Mouse (Mus musculus): ENCODE data around the gene Gbx2.

The Gbx2 gene

GRCm38 (mm10) chr1:89902236-89902635 is 28.7 kb downstream of the Gbx2 start:
- DNase-seq, result no peak

GRCm38 (mm10) chr1:89901381-89901780 is 29.6 kb downstream of the Gbx2 start:
- DNase-seq, result no peak

GRCm38 (mm10) chr1:89899761-89900445 is 31.1 kb downstream of the Gbx2 start:
- no peak for DNase-seq

- DNase-seq, result no peak
Observed at GRCm38 (mm10) chr1:89899036-89899435, 31.9 kb downstream of the Gbx2 start.

- no peak for DNase-seq
Observed at GRCm38 (mm10) chr1:89895801-89896200, 35.2 kb downstream of the Gbx2 start.

- DNase-seq, result no peak
Observed at GRCm38 (mm10) chr1:89892281-89892680, 38.7 kb downstream of the Gbx2 start.

GRCm38 (mm10) chr1:89891400-89891799 is 39.6 kb downstream of the Gbx2 start:
- no peak for DNase-seq

GRCm38 (mm10) chr1:89885696-89886095 is 45.3 kb downstream of the Gbx2 start:
- peak; percentile 23 for DNase-seq

- no peak for DNase-seq
Observed at GRCm38 (mm10) chr1:89884335-89884734, 46.6 kb downstream of the Gbx2 start.

GRCm38 (mm10) chr1:89880834-89881233 is 50.1 kb downstream of the Gbx2 start:
- DNase-seq, result no peak

GRCm38 (mm10) chr1:89880193-89880592 is 50.8 kb downstream of the Gbx2 start:
- peak; percentile 25 for DNase-seq

GRCm38 (mm10) chr1:89878496-89878895 is 52.5 kb downstream of the Gbx2 start:
- no peak for DNase-seq

Measured in lung, postnatal 36 days (tissue).